Mouse (Mus musculus) forebrain, embryonic 14.5 days (tissue): ENCODE measurements around the gene Tm9sf3. TPM values are rescaled to one million over a fixed set of nuclear protein-coding genes. Genes with fewer than 3 reads are reported as not detected.

Experiments
- ATAC-seq: fragments of 200-750 bp; cut with Nextera tagmentation; 2 replicates; pipeline ENCODE4 v1.8.0; 2017; ENCODE audit warnings: mild to moderate bottlenecking, moderate library complexity
- DNase-seq: peaks from one replicate; pipeline ENCODE4 v3.0.0-alpha.2; 2015; ENCODE audit warnings: low spot score
- H3K27ac ChIP-seq: fragments of 300-500 bp; sonication (generic); 2 replicates; pipeline ENCODE4 v1.5.1; 2014; ENCODE audit warnings: low read depth, mild to moderate bottlenecking, control low read depth, low read length, moderate library complexity
- H3K27me3 ChIP-seq: fragments of 300-500 bp; sonication (generic); replicated peaks from 2 replicates; pipeline ENCODE4 v1.6.1; 2014; ENCODE audit warnings: low read length, control low read depth, mixed read lengths; ENCODE audit not compliant: control insufficient read depth, insufficient read depth
- H3K36me3 ChIP-seq: fragments of 300-500 bp; sonication (generic); 2 replicates; pipeline ENCODE4 v1.6.1; 2014; ENCODE audit warnings: low read length, control low read depth; ENCODE audit not compliant: control insufficient read depth, insufficient read depth
- H3K4me1 ChIP-seq: fragments of 300-500 bp; sonication (generic); 2 replicates; pipeline ENCODE4 v1.6.1; 2014; ENCODE audit warnings: antibody characterized with exemption, low read length, control low read depth; ENCODE audit not compliant: control insufficient read depth, insufficient read depth
- H3K4me2 ChIP-seq: fragments of 300-500 bp; sonication (generic); 2 replicates; pipeline ENCODE4 v1.6.1; 2014; ENCODE audit warnings: mild to moderate bottlenecking, control low read depth, low read length
- H3K4me3 ChIP-seq: fragments of 300-500 bp; sonication (generic); 2 replicates; pipeline ENCODE4 v1.5.1; 2014; ENCODE audit warnings: low read depth, low read length, control low read depth
- H3K9ac ChIP-seq: fragments of 300-500 bp; sonication (generic); 2 replicates; pipeline ENCODE4 v1.6.1; 2014; ENCODE audit warnings: mild to moderate bottlenecking, low read length, control low read depth, moderate library complexity
- H3K9me3 ChIP-seq: fragments of 300-500 bp; sonication (generic); replicated peaks from 2 replicates; pipeline ENCODE4 v1.6.1; 2016; ENCODE audit warnings: low read length, control low read depth, mixed read lengths; ENCODE audit not compliant: control insufficient read depth
- WGBS: fragments of 180-500 bp; shearing (Covaris S2); extraction: QIAGEN DNeasy Blood & Tissue Kit; methylation state at CpG from one replicate; pipeline ENCODE4 v1.1.7; 2014; 5-methylcytosine and 5-hydroxymethylcytosine counted together
- polyA plus RNA-seq: library from polyadenylated mRNA; unstranded; fragments of >200 nt; fragmentation: Nextera tagmentation; extraction: Ambion mirVana; gene quantifications from 2 replicates; pipeline ENCODE4 v1.2.1, GENCODE M21; 2014

Gene Tm9sf3
- polyA plus RNA-seq, 1 experiment from 2014 or later: 81.5 TPM

DNA sequence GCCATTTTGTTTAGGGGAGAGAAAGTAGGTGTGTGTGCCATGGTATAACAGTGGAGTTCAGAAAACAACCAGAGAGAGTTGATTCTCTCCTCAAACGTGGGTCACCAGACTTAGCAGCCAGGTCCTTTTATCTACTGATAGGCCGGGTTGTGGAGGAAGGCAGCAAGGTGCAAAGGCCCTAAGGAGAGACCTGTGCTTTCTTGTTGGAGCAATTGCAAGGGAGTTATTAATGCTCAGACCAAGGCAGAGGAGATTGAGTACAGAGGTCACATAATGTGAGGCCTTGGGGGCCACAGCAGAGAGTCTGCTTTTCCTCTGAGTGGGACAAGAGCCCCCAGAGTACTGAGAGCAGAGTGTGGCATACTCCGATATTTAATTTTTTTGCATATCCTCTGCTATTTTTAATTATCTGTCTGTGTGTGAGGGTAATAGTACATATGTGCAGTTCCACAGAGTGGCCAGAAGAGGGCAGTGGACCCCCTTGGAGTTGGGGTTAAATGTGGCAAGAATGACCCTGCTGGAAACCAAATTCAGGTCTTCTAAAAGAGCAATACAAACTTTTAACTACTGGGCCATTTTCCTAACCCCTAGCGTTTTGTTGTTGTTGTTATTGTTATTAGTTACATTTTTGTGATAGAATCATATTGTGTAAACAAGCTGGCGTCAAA lies 27.3 kb upstream of the Tm9sf3 start:
- H3K4me2 ChIP-seq: no peak overlapping the region
- no peaks in the 10 kb centered on the region for H3K9me3 ChIP-seq
- no peak overlapping the region for H3K4me3 ChIP-seq
- DNase-seq: no peak
- 62% methylated on average over 5 of the region's 5 CpGs for WGBS
- H3K9ac ChIP-seq: no peak overlapping the region
- no peaks in the 10 kb centered on the region for H3K36me3 ChIP-seq
- ATAC-seq: no peak
- H3K27me3 ChIP-seq: no peaks in the 10 kb centered on the region
- no peaks in the 10 kb centered on the region for H3K4me1 ChIP-seq
- H3K27ac ChIP-seq: no peak overlapping the region

DNA sequence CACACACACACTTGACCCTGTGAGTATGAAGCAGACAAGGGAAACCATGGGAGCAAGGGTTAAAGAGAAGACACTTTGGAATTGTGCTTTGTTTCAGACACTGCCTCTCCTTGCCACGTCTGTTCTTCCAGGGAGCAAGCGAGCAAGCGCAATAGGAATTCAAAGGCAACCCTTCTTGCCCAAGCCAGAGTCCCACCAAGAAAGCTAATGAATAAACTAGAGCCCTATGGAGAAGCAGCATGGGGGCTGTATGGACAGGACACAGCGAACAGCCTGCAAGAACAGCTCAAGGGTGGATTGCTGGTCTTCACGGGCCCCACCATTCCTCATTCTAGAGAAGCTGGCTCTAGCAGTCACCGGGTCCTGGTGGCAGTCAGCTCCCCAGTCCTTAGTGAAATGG lies 24.8 kb upstream of the Tm9sf3 start:
- no peak for ATAC-seq
- Histone ChIP-seq H3K9me3 (no peaks in the 10 kb centered on the region), H3K27me3 (no peaks in the 10 kb centered on the region), H3K36me3 (no peaks in the 10 kb centered on the region), H3K4me2 (no peak overlapping the region), H3K4me3 (no peak overlapping the region), H3K9ac (no peak overlapping the region), H3K4me1 (0 out of 2 replicates have a peak, but pooled peaks cover 2% of the 10 kb centered on the region), H3K27ac (no peak overlapping the region)
- WGBS: 74% methylated on average over 6 of the region's 6 CpGs
- DNase-seq: no peak

DNA sequence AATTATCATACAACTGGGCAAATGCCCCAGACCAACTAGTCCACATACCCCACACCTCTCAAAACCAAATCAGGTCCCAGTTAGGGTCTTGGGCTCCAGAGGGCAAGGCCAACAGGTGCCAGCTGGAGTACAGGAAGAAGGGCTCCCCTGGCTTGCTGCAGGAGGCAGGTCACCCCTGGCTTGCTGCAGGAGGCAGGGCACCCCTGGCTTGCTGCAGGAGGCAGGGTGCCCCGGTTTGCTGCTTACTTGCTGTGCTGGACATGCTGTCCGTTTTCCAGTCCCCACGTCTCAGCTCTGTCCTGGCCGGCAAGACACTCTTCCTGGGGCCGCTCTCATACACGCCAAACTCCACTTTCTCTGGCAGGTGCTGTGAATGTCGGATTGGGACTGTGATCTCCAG lies 23.4 kb upstream of the Tm9sf3 start:
- H3K27ac ChIP-seq: no peak overlapping the region
- DNase-seq (no peak), ATAC-seq (no peak)
- no peaks in the 10 kb centered on the region for H3K36me3 ChIP-seq
- H3K27me3 ChIP-seq: no peaks in the 10 kb centered on the region
- 89% methylated on average over 7 of the region's 7 CpGs for WGBS
- H3K4me3 ChIP-seq: no peak overlapping the region
- H3K9ac ChIP-seq: no peak overlapping the region
- H3K4me2 ChIP-seq: no peak overlapping the region
- 0 out of 2 replicates have a peak, but pooled peaks cover 2% of the 10 kb centered on the region for H3K4me1 ChIP-seq
- no peaks in the 10 kb centered on the region for H3K9me3 ChIP-seq

GRCm38 (mm10) chr19:41284515-41284914 lies 20.7 kb upstream of the Tm9sf3 start:
- Histone ChIP-seq H3K9ac (no peak overlapping the region), H3K4me3 (no peak overlapping the region), H3K27me3 (no peaks in the 10 kb centered on the region), H3K9me3 (no peaks in the 10 kb centered on the region), H3K36me3 (no peaks in the 10 kb centered on the region), H3K27ac (no peak overlapping the region), H3K4me2 (no peak overlapping the region), H3K4me1 (0 out of 2 replicates have a peak, but pooled peaks cover 2% of the 10 kb centered on the region)
- DNase-seq (no peak), ATAC-seq (no peak)
- 60% methylated on average over 6 of the region's 6 CpGs for WGBS

- Histone ChIP-seq H3K27me3 (no peaks in the 10 kb centered on the region), H3K9ac (no peak overlapping the region), H3K9me3 (no peaks in the 10 kb centered on the region), H3K36me3 (no peaks in the 10 kb centered on the region), H3K4me1 (0 out of 2 replicates have a peak, but pooled peaks cover 2% of the 10 kb centered on the region), H3K27ac (no peak overlapping the region), H3K4me3 (no peak overlapping the region), H3K4me2 (no peak overlapping the region)
- no peak for DNase-seq
- 87% methylated on average over 5 of the region's 5 CpGs for WGBS
- no peak for ATAC-seq
These were observed 18.9 kb upstream of the Tm9sf3 start for GRCm38 (mm10) chr19:41282718-41283117.

DNA sequence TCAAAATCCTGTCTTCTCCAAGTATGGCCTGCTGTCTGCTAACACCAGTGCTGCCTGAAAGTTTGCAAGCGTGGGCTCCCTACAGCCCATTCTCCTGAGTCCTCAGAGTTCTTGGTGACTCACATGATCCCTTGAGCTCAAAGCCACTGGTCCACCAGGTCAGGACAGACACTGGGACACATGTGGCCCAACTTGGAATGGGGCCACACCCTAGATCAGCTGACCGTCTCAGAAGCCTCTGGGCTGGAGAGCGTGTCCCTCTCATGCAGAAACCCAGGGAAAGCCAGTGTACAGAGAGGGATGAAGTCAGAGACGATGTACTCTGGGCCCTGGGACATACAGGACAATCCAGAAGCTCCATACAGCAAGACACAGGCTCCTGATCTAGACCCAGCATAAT lies 18.4 kb upstream of the Tm9sf3 start:
- 89% methylated on average over 4 of the region's 4 CpGs for WGBS
- Histone ChIP-seq H3K27me3 (no peaks in the 10 kb centered on the region), H3K36me3 (no peaks in the 10 kb centered on the region), H3K4me3 (no peak overlapping the region), H3K4me1 (0 out of 2 replicates have a peak, but pooled peaks cover 2% of the 10 kb centered on the region), H3K4me2 (no peak overlapping the region), H3K9me3 (no peaks in the 10 kb centered on the region), H3K9ac (no peak overlapping the region), H3K27ac (no peak overlapping the region)
- no peak for DNase-seq
- no peak for ATAC-seq

DNA sequence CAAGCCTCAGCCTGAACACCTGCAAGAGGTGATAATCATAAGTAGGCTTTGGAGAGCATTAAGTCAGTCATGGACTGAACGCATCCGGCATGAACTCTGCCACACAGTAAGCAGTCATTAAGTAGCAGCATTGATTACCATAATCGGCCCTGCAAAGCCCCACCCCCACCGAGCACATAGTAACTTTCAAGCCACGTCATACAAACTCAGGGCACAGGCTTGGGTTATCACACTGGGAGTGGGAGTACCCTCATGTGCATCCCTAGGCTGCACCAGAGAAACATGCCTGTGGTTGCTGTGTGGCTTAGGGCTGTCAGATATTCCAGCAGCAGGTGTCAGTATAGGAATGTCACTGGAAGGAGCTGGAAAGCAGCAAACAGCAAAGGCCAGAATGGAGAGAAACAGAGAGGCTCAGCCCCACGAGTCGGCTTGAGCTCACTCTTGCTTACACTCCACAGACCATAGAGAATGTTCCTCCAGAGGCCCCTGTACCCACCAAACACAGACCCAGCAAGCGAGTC lies 16.0 kb upstream of the Tm9sf3 start:
- 66% methylated on average over 8 of the region's 8 CpGs for WGBS
- 0 out of 2 replicates have a peak, but pooled peaks cover 2% of the 10 kb centered on the region for H3K4me1 ChIP-seq
- no peaks in the 10 kb centered on the region for H3K27me3 ChIP-seq
- H3K9ac ChIP-seq: no peak overlapping the region
- no peaks in the 10 kb centered on the region for H3K9me3 ChIP-seq
- H3K27ac ChIP-seq: no peak overlapping the region
- H3K4me2 ChIP-seq: no peak overlapping the region
- DNase-seq (no peak), ATAC-seq (no peak)
- no peaks in the 10 kb centered on the region for H3K36me3 ChIP-seq
- no peak overlapping the region for H3K4me3 ChIP-seq

DNA sequence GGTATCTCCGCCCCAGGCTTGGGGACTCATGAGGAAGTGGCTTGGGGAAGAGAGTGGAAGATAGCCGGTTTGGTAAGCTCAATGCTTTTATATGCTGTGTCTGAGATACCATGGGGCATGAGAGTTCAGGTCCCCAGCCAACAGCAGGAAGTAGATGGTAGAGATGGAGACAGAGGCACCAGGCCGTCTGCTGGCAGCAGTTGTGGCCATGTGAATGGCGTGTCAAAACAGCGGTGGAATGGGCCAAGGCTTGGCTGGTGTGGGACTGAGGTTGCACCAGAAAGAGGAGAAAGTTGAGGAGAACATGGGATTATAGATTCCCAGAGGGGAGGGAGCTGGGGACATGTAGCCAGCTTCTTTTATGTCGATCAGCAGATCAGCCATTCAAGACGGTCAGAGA lies 14.8 kb upstream of the Tm9sf3 start:
- no peaks in the 10 kb centered on the region for H3K27me3 ChIP-seq
- no peak overlapping the region for H3K9ac ChIP-seq
- no peak overlapping the region for H3K27ac ChIP-seq
- no peaks in the 10 kb centered on the region for H3K9me3 ChIP-seq
- WGBS: 88% methylated on average over 7 of the region's 7 CpGs
- H3K36me3 ChIP-seq: no peaks in the 10 kb centered on the region
- ATAC-seq: no peak
- no peak overlapping the region for H3K4me2 ChIP-seq
- H3K4me1 ChIP-seq: no peaks in the 10 kb centered on the region
- no peak overlapping the region for H3K4me3 ChIP-seq
- DNase-seq: no peak

GRCm38 (mm10) chr19:41275588-41275987 lies 11.8 kb upstream of the Tm9sf3 start:
- ATAC-seq (no peak), DNase-seq (no peak)
- Histone ChIP-seq H3K9me3 (no peaks in the 10 kb centered on the region), H3K9ac (no peak overlapping the region), H3K36me3 (no peaks in the 10 kb centered on the region), H3K4me1 (no peaks in the 10 kb centered on the region), H3K27me3 (no peaks in the 10 kb centered on the region), H3K4me3 (no peak overlapping the region), H3K27ac (no peak overlapping the region), H3K4me2 (no peak overlapping the region)
- WGBS: 70% methylated on average over 3 of the region's 3 CpGs
